Mouse (Mus musculus): ENCODE data around the gene Rbm42.
A peak's percentile ranks its signal among the peaks of the same experiment; 100 is the strongest.

Rbm42 gene

DNA sequence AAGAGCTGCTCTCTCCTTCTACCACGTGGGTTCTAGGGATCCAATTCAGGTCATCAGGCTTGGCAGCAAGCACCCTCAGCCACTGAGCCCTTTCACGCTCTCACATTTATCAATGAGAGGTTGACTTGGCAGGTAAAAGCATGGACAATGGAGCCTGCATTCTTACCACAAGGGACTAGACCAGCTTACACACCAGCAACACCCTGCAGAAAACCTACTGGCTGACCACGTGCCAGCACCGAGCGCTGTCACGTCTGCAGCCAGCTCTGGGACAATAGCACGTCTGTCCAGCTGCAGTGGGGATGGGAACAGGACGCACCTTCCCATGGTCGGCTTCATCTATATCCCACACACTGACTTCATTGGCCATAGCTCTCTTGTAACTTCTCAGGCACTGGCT lies 31.5 kb downstream of the Rbm42 start:
- no peak for DNase-seq (ENCODE audit: low spot score in 2 of 2)

DNA sequence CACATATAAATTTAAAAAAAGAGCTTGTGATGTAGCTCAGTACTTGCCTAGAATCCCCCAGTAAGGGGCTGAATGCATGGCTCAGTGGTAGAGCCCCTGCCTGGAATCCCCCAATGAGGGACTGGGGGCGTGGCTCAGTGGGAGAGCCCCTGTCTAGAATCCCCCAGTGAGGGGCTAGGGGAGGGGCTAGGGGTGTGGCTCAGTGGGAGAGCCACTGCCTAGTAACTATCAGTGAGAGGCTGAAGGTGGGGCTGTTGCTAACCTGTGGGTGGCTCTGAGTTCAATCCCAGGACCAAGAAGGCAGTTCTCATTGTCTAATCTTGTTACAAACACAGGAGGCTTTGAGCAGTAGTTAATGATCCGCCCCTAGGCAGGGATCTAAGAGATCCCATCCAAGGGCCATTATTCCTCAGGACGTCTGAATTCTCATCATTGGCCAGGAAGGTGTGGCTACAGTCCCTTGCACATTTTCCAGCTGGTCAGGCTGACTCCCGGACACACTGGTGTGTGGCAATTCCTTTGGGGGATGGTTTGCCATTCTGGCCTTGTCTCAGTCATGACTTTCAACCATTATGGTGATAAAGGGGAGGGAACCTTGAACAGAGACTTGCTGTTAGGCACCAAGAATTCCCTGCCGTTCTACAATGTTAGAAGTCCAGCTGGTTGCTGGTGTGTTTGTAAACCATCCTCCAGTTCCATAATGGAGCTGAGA lies 34.9 kb downstream of the Rbm42 start:
- no peak for DNase-seq (ENCODE audit: low spot score in 2 of 2)

DNA sequence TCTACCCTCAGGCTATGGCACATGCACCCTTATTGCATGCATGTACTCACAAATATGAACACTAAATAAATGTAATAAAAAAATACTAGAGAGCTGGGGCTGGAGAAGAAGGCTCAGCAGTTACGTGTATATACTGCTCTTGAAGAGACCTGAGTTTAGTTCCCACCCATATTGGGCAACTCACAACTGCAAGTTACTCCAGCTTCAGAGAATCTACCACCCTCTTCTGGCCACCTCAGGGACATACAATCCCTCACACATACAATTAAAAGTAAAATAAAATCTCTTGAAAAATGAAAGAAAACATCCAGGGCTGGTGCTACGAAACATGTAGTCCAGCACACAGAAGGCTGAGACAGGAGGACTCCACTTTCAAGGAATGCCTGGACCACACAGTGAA lies 35.7 kb downstream of the Rbm42 start:
- DNase-seq (ENCODE audit: low spot score in 2 of 2) = no peak

GRCm38 (mm10) chr7:30613529-30614112 lies 36.5 kb downstream of the Rbm42 start:
- peak; percentile 65 to 88 for DNase-seq (ENCODE audit: low spot score in 2 of 2)

DNA sequence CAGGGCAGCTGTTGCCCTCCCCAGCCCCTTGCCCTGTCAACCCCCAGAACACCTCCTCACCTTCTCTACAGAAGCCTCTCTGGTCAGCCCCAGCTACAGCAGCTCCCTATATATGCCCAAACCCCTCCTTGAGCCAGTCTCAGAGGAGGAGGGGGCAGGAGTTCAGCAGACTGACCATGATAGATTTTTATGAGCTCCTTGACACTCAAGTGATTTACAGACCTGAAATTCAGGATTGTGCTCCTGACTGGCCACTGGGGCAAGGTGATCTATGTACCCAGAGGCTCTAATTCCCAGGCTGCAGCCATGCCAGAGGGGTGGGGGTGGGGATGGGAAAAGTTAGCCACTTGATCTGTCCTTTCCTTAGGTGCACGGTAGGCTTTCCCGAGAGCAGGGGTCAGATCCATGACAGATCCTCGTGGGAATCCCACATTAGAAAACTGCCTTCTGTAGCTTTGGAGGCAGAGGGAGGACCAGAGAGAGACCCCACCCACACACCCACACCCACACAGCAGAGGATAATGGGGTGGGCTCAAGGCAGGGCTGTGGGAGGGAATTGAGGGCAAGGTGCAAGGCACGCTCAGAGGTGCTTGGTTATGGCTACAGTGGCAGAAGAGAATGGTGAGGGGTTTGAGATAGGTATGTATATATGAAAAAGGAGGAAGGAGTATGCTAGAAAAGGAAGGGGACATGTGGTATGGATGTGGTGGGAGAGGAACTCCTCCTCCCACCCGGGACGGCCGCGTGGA lies 37.3 kb downstream of the Rbm42 start, which contains the start of gene Upk1a:
TSS of gene Upk1a (minus strand) at position 194 of the 749 bp plus-strand sequence.
- DNase-seq (ENCODE audit: low spot score in 2 of 2) = no peak

DNA sequence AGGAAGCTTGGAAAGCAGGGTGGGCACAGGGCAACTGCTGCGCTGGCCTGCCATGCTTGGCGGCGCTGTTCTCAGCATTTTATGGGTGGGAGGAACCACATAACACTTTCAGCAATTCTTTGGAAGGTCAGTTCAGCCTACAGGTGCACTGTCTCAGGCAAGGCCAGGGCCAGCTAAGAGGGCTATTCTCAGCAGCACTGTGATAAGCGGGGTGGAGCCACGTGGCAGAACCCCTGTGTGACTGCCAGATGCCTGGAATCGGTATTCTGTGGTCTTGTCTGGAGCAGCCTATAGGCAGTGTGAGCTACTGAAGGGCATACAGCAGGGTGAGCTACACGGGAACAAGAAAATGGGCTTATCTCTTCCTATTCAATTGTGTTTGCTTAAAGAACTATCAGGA lies 40.1 kb downstream of the Rbm42 start:
- peak in 1 of 2 experiments; percentile 60 for DNase-seq (ENCODE audit: low spot score in 2 of 2)

DNA sequence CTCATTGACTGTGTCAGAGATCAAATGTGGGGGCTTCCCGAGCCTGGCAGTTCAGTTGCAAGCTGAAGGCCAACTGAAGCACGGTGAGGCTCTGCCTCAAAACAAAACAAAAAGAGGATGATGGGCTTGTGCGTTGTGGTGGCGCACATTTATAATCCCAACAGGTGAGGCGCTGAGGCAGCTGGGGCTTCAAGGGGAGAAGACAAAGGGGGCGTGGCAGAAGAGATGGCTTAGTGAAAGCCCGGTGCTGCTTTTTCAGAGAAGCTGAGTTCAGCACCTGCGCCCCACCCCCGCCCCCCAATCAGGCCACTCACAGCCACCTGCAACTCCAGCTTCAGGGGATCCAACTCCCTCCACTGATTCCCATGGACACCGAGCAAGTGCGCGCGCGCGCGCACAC lies 41.6 kb downstream of the Rbm42 start:
- peak in 1 of 2 experiments; percentile 53 for DNase-seq (ENCODE audit: low spot score in 2 of 2)

- peak; percentile 64 to 86 for DNase-seq (ENCODE audit: low spot score in 2 of 2)
Observed at GRCm38 (mm10) chr7:30607706-30608309, 42.3 kb downstream of the Rbm42 start.

- DNase-seq (ENCODE audit: low spot score in 2 of 2) = no peak
Observed at GRCm38 (mm10) chr7:30604944-30605343, 45.2 kb downstream of the Rbm42 start.

GRCm38 (mm10) chr7:30604424-30604823 lies 45.7 kb downstream of the Rbm42 start:
- DNase-seq (ENCODE audit: low spot score in 2 of 2) = no peak

DNA sequence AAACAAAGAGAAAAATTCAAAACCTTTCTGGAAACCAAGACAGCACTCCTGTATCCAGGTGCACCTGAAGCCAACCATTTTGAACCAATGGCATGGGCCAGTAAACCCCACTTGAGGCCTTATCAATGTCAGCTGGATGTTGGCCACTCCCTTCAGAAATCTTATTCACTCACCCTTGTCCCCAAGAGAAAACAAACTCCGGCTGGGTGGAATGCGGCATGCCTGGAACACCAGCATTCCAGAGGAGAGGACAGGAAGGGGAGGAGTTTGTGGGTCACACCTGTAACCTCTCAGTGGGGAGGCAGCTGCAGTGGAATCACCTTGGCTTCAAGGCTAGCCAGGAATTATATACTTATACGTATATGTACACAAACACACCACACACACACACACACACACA lies 47.5 kb downstream of the Rbm42 start:
- DNase-seq (ENCODE audit: low spot score in 2 of 2) = no peak

- DNase-seq (ENCODE audit: low spot score in 2 of 2) = no peak
Observed at GRCm38 (mm10) chr7:30600651-30601050, 49.5 kb downstream of the Rbm42 start.

DNA sequence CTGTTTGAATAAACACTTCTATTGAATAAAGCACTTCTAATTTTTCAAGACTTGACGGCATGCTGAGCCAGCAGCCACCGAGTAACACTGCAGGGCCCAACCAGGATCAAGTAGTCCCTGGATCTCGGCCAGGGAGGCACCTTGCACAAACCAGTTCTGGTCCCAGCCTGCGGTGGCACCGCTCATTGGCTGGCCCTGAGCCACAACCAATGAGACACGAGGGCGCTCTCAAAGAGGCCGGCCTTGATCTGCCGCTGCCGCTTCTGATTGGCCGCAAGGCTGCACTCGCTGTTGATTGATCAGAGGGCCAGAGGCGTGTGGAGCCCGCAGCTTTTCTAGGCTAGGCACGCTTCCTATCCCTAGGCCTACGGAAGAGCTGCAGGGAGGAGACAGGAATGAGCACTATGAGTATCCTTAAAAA lies 50.2 kb downstream of the Rbm42 start:
- DNase-seq (ENCODE audit: low spot score in 2 of 2) = peak; percentile 82 to 87

DNA sequence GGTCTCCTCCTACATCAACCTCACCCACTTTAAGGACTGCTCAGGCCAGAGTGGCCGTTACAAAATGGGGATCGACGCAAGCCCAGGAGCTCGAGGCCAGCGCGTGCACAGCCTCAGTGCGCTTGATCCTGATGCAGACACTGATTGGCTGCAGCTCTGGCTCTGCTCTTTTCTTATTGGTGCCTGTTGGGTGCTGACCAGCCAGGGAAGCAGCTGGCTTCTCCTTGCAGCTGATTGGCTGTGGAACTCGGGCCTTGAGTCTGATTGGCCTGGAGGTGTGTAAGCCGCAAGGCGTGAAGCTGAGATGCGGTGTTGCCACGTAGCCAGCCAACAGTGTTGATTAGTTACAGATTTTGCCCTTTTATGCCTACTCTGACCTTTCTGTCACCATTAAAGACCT lies 51.3 kb downstream of the Rbm42 start, which contains the start of gene Zbtb32:
TSS of gene Zbtb32 (minus strand) at position 124 of the 400 bp plus-strand sequence.
- no peak for DNase-seq (ENCODE audit: low spot score in 2 of 2)

- DNase-seq (ENCODE audit: low spot score in 2 of 2) = no peak
Observed at GRCm38 (mm10) chr7:30596811-30597210, 53.3 kb downstream of the Rbm42 start.

GRCm38 (mm10) chr7:30596093-30596492 lies 54.0 kb downstream of the Rbm42 start:
- DNase-seq (ENCODE audit: low spot score in 2 of 2) = no peak

- DNase-seq (ENCODE audit: low spot score in 2 of 2) = no peak
Observed at GRCm38 (mm10) chr7:30594510-30595024, 55.5 kb downstream of the Rbm42 start.

GRCm38 (mm10) chr7:30593579-30594509 lies 56.3 kb downstream of the Rbm42 start:
- DNase-seq (ENCODE audit: low spot score in 2 of 2) = no peak

DNA sequence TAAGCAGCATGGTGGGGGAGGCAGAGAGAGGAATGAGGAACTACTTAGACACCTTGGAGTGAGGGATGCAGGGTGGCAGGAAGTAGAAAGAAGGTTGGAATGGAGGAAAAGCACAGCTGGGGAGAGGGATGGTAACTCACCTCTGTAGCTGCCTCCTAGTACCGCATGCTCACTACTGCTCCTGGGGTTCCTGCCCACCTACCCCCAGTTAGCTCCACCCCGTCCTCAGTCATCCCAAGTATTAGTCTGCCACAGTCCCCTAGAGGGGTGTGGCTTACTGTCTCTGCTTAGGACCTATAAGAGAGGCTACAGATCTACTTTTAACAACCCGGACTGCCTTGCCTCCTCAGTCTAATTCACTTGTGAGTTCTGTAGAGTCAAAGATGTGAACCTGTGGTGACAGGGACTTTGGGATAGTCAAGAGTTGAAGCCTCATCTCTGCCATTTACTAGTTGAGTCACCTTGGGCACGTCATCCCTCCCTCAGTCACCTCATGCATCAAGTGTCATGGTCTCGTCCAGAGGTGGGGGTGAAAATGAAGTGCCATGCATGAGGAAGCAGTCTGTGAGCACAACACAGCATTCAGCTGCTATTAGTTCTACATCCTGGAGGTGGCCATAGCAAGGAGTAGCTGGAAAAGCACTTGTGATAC lies 57.2 kb downstream of the Rbm42 start:
- DNase-seq (ENCODE audit: low spot score in 2 of 2) = no peak

DNA sequence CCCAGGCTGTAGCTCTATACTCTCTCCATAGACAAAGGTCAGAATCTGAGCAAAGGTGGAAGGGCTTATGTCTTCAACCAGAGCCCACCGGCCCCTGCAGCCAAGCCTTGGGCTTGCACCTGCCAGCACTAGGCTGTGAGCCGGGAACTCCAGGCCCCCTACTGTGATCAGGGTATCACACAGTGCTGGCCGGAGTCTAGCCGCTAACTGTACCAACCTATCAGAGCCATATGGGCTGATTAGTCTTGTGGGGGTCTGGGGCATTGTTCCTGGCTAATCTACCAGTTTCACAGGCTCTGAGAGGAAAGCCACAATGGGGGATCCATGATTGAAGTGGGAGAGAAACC lies 58.5 kb downstream of the Rbm42 start:
- no peak for DNase-seq (ENCODE audit: low spot score in 2 of 2)

Data from spleen, postnatal 4 days (tissue).